Mouse (Mus musculus) neural tube, embryonic 11.5 days (tissue): Measurements from ENCODE around the gene Mxd4. TPM values are rescaled to one million over a fixed set of nuclear protein-coding genes. Genes with fewer than 3 reads are reported as not detected.

ENCODE experiments used
- ATAC-seq: fragments of 200-750 bp; cut with Nextera tagmentation; 2 replicates; pipeline ENCODE4 v1.8.0; 2017; ENCODE audit warnings: moderate number of reproducible peaks, mild to moderate bottlenecking, moderate TSS enrichment, moderate library complexity; ENCODE audit not compliant: insufficient read depth, low FRiP score, low TSS enrichment
- DNase-seq: peaks from one replicate; pipeline ENCODE4 v3.0.0-alpha.2; 2015; ENCODE audit warnings: low spot score
- H3K27ac ChIP-seq: fragments of 300-500 bp; sonication (generic); 2 replicates; pipeline ENCODE4 v1.5.1; 2014; ENCODE audit warnings: low read depth, mild to moderate bottlenecking, low read length
- H3K27me3 ChIP-seq: fragments of 300-500 bp; sonication (generic); 2 replicates; pipeline ENCODE4 v1.6.1; 2014; ENCODE audit warnings: mild to moderate bottlenecking, low read length, mixed read lengths; ENCODE audit not compliant: control insufficient read depth, insufficient read depth
- H3K36me3 ChIP-seq: fragments of 300-500 bp; sonication (generic); 2 replicates; pipeline ENCODE4 v1.6.1; 2014; ENCODE audit warnings: mild to moderate bottlenecking, low read length, moderate library complexity, mixed read lengths; ENCODE audit not compliant: control insufficient read depth, insufficient read depth
- H3K4me1 ChIP-seq: fragments of 300-500 bp; sonication (generic); 2 replicates; pipeline ENCODE4 v1.6.1; 2014; ENCODE audit warnings: low read length, mixed read lengths; ENCODE audit not compliant: control insufficient read depth, insufficient read depth
- H3K4me2 ChIP-seq: fragments of 300-500 bp; sonication (generic); 2 replicates; pipeline ENCODE4 v1.6.1; 2014; ENCODE audit warnings: low read depth, mild to moderate bottlenecking, moderate library complexity
- H3K4me3 ChIP-seq: fragments of 300-500 bp; sonication (generic); 2 replicates; pipeline ENCODE4 v1.5.1; 2014; ENCODE audit warnings: low read depth, low read length
- H3K9ac ChIP-seq: fragments of 300-500 bp; sonication (generic); 2 replicates; pipeline ENCODE4 v1.6.1; 2014; ENCODE audit warnings: mild to moderate bottlenecking, low read length
- H3K9me3 ChIP-seq: fragments of 300-500 bp; sonication (generic); 2 replicates; pipeline ENCODE4 v1.6.1; 2016; ENCODE audit warnings: low read length; ENCODE audit not compliant: control insufficient read depth
- WGBS: fragments of 180-500 bp; shearing (Covaris S2); extraction: QIAGEN DNeasy Blood & Tissue Kit; methylation state at CpG from one replicate; pipeline ENCODE4 v1.1.7; 2014; 5-methylcytosine and 5-hydroxymethylcytosine counted together
- polyA plus RNA-seq: library from polyadenylated mRNA; unstranded; fragments of >200 nt; fragmentation: Nextera tagmentation; extraction: Ambion mirVana; gene quantifications from 2 replicates; pipeline ENCODE4 v1.2.1, GENCODE M21; 2014

The Mxd4 gene
- polyA plus RNA-seq, 1 experiment from 2014 or later: 22.7 TPM

GRCm38 (mm10) chr5:34183976-34184375 lies 3.5 kb downstream of the Mxd4 start:
- H3K4me2 ChIP-seq: no peak overlapping the region
- no peaks in the 10 kb centered on the region for H3K27me3 ChIP-seq
- no peaks in the 10 kb centered on the region for H3K36me3 ChIP-seq

DNA sequence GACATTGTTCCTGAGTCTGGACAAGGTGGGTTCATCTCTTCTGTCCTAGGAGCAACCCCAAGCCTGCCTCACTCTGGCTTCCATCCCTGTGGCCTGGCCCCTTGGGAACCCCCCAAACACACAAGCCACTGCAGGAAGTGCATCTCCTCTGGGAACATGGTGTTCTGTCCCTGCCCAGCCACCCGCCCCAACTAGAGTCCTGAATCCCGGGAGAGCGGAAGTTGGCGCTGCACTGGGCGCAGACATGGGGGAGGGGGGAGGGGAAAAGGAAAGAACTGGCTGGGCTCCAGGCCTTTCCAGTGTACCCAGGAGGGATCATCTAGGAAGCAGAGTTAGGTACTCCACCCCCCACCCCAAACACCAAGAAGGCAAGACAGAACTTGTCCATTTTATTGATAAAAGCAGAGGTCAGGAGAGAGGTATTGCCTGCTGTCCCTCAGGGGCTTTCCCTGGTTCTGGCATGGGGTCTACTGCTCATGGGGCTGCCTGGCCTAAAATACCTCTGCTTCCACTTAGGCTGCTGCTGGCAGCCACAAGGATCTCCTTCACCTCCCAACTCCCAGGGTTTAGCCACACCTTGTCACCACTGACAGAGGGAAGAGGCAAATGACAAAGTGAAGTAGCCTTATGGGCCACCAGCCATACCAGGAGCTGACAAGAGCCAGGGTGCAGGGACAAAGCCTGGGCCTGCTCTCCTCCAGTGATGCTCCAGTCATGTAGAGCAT lies 4.2 kb downstream of the Mxd4 start:
- H3K4me1 ChIP-seq: peaks cover 11% of the 10 kb centered on the region
- H3K9me3 ChIP-seq: no peaks in the 10 kb centered on the region
- no peak overlapping the region for H3K27ac ChIP-seq
- H3K4me3 ChIP-seq: no peak overlapping the region
- 85% methylated on average over 5 of the region's 5 CpGs for WGBS
- H3K36me3 ChIP-seq: no peaks in the 10 kb centered on the region
- no peak overlapping the region for H3K9ac ChIP-seq
- ATAC-seq (no peak), DNase-seq (no peak)
- no peak overlapping the region for H3K4me2 ChIP-seq
- no peaks in the 10 kb centered on the region for H3K27me3 ChIP-seq

More at GRCm38 (mm10) chr5:34183976-34184375, 3.5 kb downstream of the Mxd4 start:
- WGBS: 90% methylated on average over 3 of the region's 3 CpGs
- DNase-seq (no peak), ATAC-seq (no peak)
- no peak overlapping the region for H3K9ac ChIP-seq
- no peak overlapping the region for H3K27ac ChIP-seq
- no peak overlapping the region for H3K4me3 ChIP-seq
- no peaks in the 10 kb centered on the region for H3K9me3 ChIP-seq
- H3K4me1 ChIP-seq: peaks cover 15% of the 10 kb centered on the region

- Histone ChIP-seq H3K27me3 (no peaks in the 10 kb centered on the region), H3K27ac (no peak overlapping the region), H3K9me3 (no peaks in the 10 kb centered on the region), H3K36me3 (peaks cover under 1% of the 10 kb centered on the region; the same call in 1 of the 2 replicates), H3K4me1 (peaks cover 9% of the 10 kb centered on the region; the same call in 1 of the 2 replicates), H3K4me2 (no peak overlapping the region), H3K4me3 (no peak overlapping the region), H3K9ac (no peak overlapping the region)
- ATAC-seq: no peak
- DNase-seq: no peak
- WGBS: 86% methylated on average over 3 of the region's 3 CpGs
These were observed 5.0 kb downstream of the Mxd4 start for GRCm38 (mm10) chr5:34182486-34182885.

DNA sequence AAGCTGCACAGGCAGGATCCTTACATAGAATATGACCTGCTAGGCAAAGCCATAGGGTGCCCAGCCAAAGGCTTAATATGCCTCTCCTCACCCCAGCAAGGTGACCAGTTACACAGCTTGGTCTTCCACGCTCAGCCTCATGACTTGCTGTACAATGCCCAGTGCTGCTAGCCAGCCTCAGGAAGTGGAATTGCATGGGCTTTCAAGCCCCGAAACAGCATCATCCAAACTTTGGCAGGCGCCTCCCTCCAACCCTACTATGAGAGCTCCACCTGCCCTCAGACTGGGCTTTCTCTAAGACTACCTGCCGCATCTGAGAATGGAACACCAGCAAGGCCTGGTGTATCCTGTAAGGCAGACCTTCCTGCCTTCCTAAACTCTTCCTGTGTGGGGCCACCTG lies 9.7 kb downstream of the Mxd4 start:
- Histone ChIP-seq H3K4me2 (no peak overlapping the region), H3K9ac (no peak overlapping the region), H3K9me3 (no peaks in the 10 kb centered on the region), H3K4me1 (no peaks in the 10 kb centered on the region), H3K36me3 (peaks cover 9% of the 10 kb centered on the region), H3K27ac (no peak overlapping the region), H3K4me3 (no peak overlapping the region), H3K27me3 (no peaks in the 10 kb centered on the region)
- 89% methylated on average over 4 of the region's 4 CpGs for WGBS
- ATAC-seq (no peak), DNase-seq (no peak)

DNA sequence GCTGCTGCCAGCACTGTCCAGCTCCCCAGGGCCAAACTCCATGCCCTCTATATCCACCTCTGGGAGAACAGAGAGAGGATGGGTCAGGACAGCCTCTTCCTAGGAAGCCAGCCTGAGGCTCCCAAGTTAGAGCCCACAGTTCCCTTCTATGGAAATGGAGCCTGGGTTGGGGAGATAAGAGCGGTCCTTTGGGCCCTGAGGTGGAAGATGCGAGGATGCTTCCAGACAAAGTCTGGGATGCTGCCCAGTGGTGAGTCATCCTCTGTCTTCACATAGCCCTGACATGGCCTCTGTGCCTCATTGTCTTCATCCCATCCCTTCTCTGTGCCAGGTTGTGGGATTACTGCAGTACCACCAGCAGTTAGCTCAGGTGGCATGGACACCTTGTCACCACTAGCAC lies 10.4 kb downstream of the Mxd4 start:
- H3K9ac ChIP-seq: no peak overlapping the region
- WGBS: 100% methylated on average over 2 of the region's 2 CpGs

GRCm38 (mm10) chr5:34176691-34177090 lies 10.8 kb downstream of the Mxd4 start:
- Histone ChIP-seq H3K4me1 (no peaks in the 10 kb centered on the region), H3K36me3 (peaks cover 9% of the 10 kb centered on the region), H3K9ac (no peak overlapping the region), H3K4me2 (no peak overlapping the region), H3K27ac (no peak overlapping the region), H3K9me3 (no peaks in the 10 kb centered on the region), H3K27me3 (no peaks in the 10 kb centered on the region), H3K4me3 (no peak overlapping the region)
- 70% methylated on average over 10 of the region's 10 CpGs for WGBS
- no peak for DNase-seq
- no peak for ATAC-seq

More for the DNA sequence above, 10.4 kb downstream of the Mxd4 start:
- Histone ChIP-seq H3K27me3 (no peaks in the 10 kb centered on the region), H3K4me3 (no peak overlapping the region), H3K27ac (no peak overlapping the region), H3K4me1 (no peaks in the 10 kb centered on the region), H3K9me3 (no peaks in the 10 kb centered on the region), H3K36me3 (peaks cover 9% of the 10 kb centered on the region), H3K4me2 (no peak overlapping the region)
- no peak for ATAC-seq
- no peak for DNase-seq

- WGBS: 15% methylated on average over 5 of the region's 5 CpGs
- Histone ChIP-seq H3K27me3 (no peaks in the 10 kb centered on the region), H3K9ac (no peak overlapping the region), H3K36me3 (peaks cover 9% of the 10 kb centered on the region), H3K4me3 (no peak overlapping the region), H3K27ac (no peak overlapping the region), H3K4me2 (no peak overlapping the region), H3K9me3 (no peaks in the 10 kb centered on the region), H3K4me1 (no peaks in the 10 kb centered on the region)
- DNase-seq (no peak), ATAC-seq (no peak)
These were observed 12.2 kb downstream of the Mxd4 start for GRCm38 (mm10) chr5:34175403-34175694.

DNA sequence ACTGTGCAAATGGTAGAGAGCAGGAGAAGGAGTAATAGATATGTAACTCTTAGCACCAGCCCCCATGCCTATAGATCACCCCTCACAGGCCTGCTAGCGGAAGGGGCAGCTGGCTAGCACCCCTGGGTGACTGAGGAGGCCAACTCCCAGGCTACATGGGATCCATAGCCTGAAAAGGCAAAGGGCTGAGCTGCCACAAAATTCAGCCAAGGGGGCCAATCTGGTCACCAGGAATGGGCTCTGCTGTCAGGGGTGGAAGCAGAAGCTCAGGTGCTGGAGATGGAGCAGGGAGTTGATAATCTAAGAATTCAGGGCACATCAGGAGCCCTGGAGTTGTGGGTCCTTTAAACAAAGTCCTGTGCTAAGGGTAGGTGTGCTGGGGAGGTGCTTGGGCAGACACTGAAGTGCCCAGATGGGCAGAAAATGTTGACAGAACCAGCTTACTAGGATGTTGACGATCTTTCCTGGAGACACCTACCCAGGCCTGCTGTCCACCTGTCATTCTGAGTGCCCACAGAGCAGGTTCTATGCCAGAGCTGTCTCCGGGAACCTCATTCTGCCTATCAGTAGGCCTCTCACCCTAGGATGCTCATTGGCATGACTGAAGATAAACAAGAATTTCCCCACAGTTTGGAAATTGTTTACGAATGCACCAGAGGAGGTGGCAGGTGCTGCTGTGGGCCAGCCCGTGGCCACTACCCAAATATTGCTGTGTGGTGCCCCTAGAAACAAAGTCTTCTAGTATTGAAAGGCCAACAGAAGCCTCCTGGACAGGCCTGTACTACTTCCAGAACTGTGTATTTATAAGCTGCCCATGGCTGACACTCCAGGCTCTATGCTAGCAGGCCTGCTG lies 12.7 kb downstream of the Mxd4 start:
- no peaks in the 10 kb centered on the region for H3K9me3 ChIP-seq
- no peaks in the 10 kb centered on the region for H3K27me3 ChIP-seq
- no peak overlapping the region for H3K4me3 ChIP-seq
- DNase-seq (no peak), ATAC-seq (no peak)
- no peak overlapping the region for H3K27ac ChIP-seq
- no peak overlapping the region for H3K9ac ChIP-seq
- H3K36me3 ChIP-seq: peaks cover 9% of the 10 kb centered on the region
- 54% methylated on average over 5 of the region's 5 CpGs for WGBS
- H3K4me2 ChIP-seq: no peak overlapping the region
- no peaks in the 10 kb centered on the region; the same call in 1 of the 2 replicates for H3K4me1 ChIP-seq

- Histone ChIP-seq H3K36me3 (peaks cover 9% of the 10 kb centered on the region), H3K4me3 (no peak overlapping the region), H3K4me2 (no peak overlapping the region), H3K4me1 (no peaks in the 10 kb centered on the region; the same call in 1 of the 2 replicates), H3K9me3 (no peaks in the 10 kb centered on the region), H3K27ac (no peak overlapping the region), H3K27me3 (no peaks in the 10 kb centered on the region), H3K9ac (no peak overlapping the region)
- no peak for ATAC-seq
- 81% methylated on average over 2 of the region's 2 CpGs for WGBS
- DNase-seq: no peak
These were observed 13.5 kb downstream of the Mxd4 start for GRCm38 (mm10) chr5:34174021-34174420.
